Mouse (Mus musculus): ENCODE measurements around the gene Fabp6. TPM values are rescaled to one million over a fixed set of nuclear protein-coding genes. Genes with fewer than 3 reads are reported as not detected.

The Fabp6 gene
- total and polyA plus RNA-seq, 3 experiments: not detected

DNA sequence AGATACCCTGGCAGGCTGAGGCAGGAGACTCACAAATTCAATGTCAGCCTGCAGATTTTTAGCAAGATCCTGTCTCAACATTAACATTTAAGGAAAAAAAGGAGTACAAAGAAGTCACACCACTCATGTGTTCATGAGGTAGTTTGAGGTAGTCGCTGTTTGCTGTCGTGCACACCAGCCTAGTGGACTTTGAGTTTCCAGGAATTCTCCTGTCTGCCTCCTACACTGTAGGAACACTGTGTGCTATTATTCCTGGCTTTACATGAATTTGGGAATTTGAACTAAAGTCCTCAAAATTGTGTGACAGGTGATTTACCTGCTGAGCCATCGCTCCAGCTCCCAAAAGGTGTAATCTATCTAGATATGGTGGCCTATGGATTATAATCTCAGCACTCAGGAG, 37.1 kb upstream of the Fabp6 start:
- no peak for DNase-seq (ENCODE audit: low read depth, low spot score)
- H3K4me1 ChIP-seq (ENCODE audit: control insufficient read depth in 1 of 2, insufficient read depth in 2 of 2, low read length in 2 of 2): no peaks in the 10 kb centered on the region
- TF ChIP-seq ETS1 (IDR thresholded peaks at IDR 0.05; ENCODE audit: low read depth, low read length) (no peak), NELFE (IDR thresholded peaks at IDR 0.05; ENCODE audit: low read depth, low read length) (no peak), USF1 (IDR thresholded peaks at IDR 0.05; ENCODE audit: low read depth, low read length) (no peak), BHLHE40 (IDR thresholded peaks at IDR 0.05; ENCODE audit: borderline replicate concordance, low read depth, low read length) (no peak), ELF1 (IDR thresholded peaks at IDR 0.05; ENCODE audit: low read depth, low read length) (no peak), EP300 (IDR thresholded peaks at IDR 0.05; ENCODE audit: low read depth in 1 of 2, low read length in 2 of 2) (no peak), MAX (IDR thresholded peaks at IDR 0.05; ENCODE audit: low read length) (no peak), RAD21 (IDR thresholded peaks at IDR 0.05; ENCODE audit: low read depth, low read length) (no peak), USF2 (IDR thresholded peaks at IDR 0.05; ENCODE audit: borderline replicate concordance in 1 of 2, insufficient read depth in 1 of 2, low read depth in 1 of 2, low read length in 2 of 2) (no peak), JUND (IDR thresholded peaks at IDR 0.05; ENCODE audit: low read depth, low read length) (no peak), RCOR1 (IDR thresholded peaks at IDR 0.05; ENCODE audit: low read depth, low read length) (no peak), MYB (IDR thresholded peaks at IDR 0.05; ENCODE audit: low read depth, low read length) (no peak), MEF2A (IDR thresholded peaks at IDR 0.05; ENCODE audit: extremely low read depth, insufficient replicate concordance, low read depth, low read length, poor library complexity, severe bottlenecking) (no peak), MXI1 (IDR thresholded peaks at IDR 0.05; ENCODE audit: low read depth, low read length) (no peak), NRF1 (IDR thresholded peaks at IDR 0.05; ENCODE audit: insufficient read depth, low read depth, low read length, poor library complexity, severe bottlenecking) (no peak), HCFC1 (IDR thresholded peaks at IDR 0.05; ENCODE audit: low read depth, low read length) (no peak), ZMIZ1 (IDR thresholded peaks at IDR 0.05; ENCODE audit: low read depth, low read length) (no peak), UBTF (IDR thresholded peaks at IDR 0.05; ENCODE audit: borderline replicate concordance, insufficient read depth, low read depth, low read length) (no peak), MYC (IDR thresholded peaks at IDR 0.05; ENCODE audit: low read depth, low read length) (no peak), SIN3A (IDR thresholded peaks at IDR 0.05; ENCODE audit: low read length) (no peak)
- no peak overlapping the region for H3K9ac ChIP-seq (ENCODE audit: control insufficient read depth, low read depth, low read length, poor library complexity, severe bottlenecking)
- no peak overlapping the region for H3K4me3 ChIP-seq (ENCODE audit: control insufficient read depth in 1 of 2, insufficient read depth in 1 of 2, low read depth in 2 of 2, low read length in 2 of 2)
- H3K27ac ChIP-seq (ENCODE audit: control insufficient read depth, low read depth, low read length): no peak overlapping the region
- peaks cover 0 to 2% of the 10 kb centered on the region in 2 experiments; a peak in 2 of 4 replicates for H3K27me3 ChIP-seq (ENCODE audit: control insufficient read depth in 1 of 2, insufficient read depth in 2 of 2, low read length in 2 of 2)
- no peaks in the 10 kb centered on the region for H3K36me3 ChIP-seq (ENCODE audit: control insufficient read depth in 1 of 2, insufficient read depth in 2 of 2, low read length in 2 of 2)
- no peaks in the 10 kb centered on the region for H3K79me2 ChIP-seq (ENCODE audit: control insufficient read depth, insufficient read depth, low read length, poor library complexity)
- H3K9me3 ChIP-seq (replicated peaks; ENCODE audit: insufficient read depth, low read length): no peaks in the 10 kb centered on the region

DNA sequence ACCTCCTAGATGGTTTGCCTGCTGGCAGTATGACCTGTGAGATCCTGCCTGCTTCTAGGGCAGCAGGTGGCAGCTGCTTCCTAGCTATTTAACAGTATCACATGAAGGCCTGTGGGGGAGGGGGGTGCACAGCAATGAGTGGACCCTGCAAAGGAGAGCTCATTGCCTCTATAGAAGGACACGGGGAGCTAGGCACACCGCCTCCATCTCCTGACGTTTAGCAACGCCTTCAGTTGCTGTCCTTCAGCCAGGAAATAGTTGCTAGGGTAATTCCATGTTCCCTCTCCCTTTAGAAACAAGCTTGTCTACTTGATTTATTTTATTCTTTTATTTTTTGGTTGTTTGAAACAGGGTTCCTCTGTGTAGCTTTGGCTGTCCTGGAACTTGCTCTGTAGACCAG, 35.4 kb upstream of the Fabp6 start:
- Histone ChIP-seq H3K9me3 (replicated peaks; ENCODE audit: insufficient read depth, low read length) (no peaks in the 10 kb centered on the region), H3K4me3 (ENCODE audit: control insufficient read depth in 1 of 2, insufficient read depth in 1 of 2, low read depth in 2 of 2, low read length in 2 of 2) (no peak overlapping the region), H3K27me3 (ENCODE audit: control insufficient read depth in 1 of 2, insufficient read depth in 2 of 2, low read length in 2 of 2) (peaks cover 0 to 2% of the 10 kb centered on the region in 2 experiments; a peak in 2 of 4 replicates), H3K36me3 (ENCODE audit: control insufficient read depth in 1 of 2, insufficient read depth in 2 of 2, low read length in 2 of 2) (no peaks in the 10 kb centered on the region), H3K79me2 (ENCODE audit: control insufficient read depth, insufficient read depth, low read length, poor library complexity) (no peaks in the 10 kb centered on the region), H3K4me1 (ENCODE audit: control insufficient read depth in 1 of 2, insufficient read depth in 2 of 2, low read length in 2 of 2) (peaks cover 0 to 5% of the 10 kb centered on the region in 2 experiments; a peak in 1 of 4 replicates), H3K27ac (ENCODE audit: control insufficient read depth, low read depth, low read length) (no peak overlapping the region), H3K9ac (ENCODE audit: control insufficient read depth, low read depth, low read length, poor library complexity, severe bottlenecking) (no peak overlapping the region)
- no peak for TF ChIP-seq POLR2AphosphoS2 (IDR thresholded peaks at IDR 0.05; ENCODE audit: low read length)
- no peak for TF ChIP-seq NELFE (IDR thresholded peaks at IDR 0.05; ENCODE audit: low read depth, low read length)
- TF ChIP-seq MEF2A (IDR thresholded peaks at IDR 0.05; ENCODE audit: extremely low read depth, insufficient replicate concordance, low read depth, low read length, poor library complexity, severe bottlenecking): no peak
- TF ChIP-seq POLR2A (IDR thresholded peaks at IDR 0.05; ENCODE audit: control insufficient read depth in 1 of 2, insufficient read depth in 1 of 2, low read depth in 1 of 2, low read length in 2 of 2, poor library complexity in 1 of 2): no peak
- no peak for TF ChIP-seq RAD21 (IDR thresholded peaks at IDR 0.05; ENCODE audit: low read depth, low read length)
- no peak for TF ChIP-seq CHD2 (IDR thresholded peaks at IDR 0.05; ENCODE audit: low read length)
- TF ChIP-seq ELF1 (IDR thresholded peaks at IDR 0.05; ENCODE audit: low read depth, low read length): no peak
- no peak for TF ChIP-seq MYC (IDR thresholded peaks at IDR 0.05; ENCODE audit: low read depth, low read length)
- TF ChIP-seq ZC3H11A (IDR thresholded peaks at IDR 0.05; ENCODE audit: low read depth, low read length): no peak
- TF ChIP-seq SMC3 (IDR thresholded peaks at IDR 0.05; ENCODE audit: low read depth, low read length): no peak
- no peak for TF ChIP-seq GABPA (IDR thresholded peaks at IDR 0.05; ENCODE audit: low read depth, low read length)
- TF ChIP-seq USF2 (IDR thresholded peaks at IDR 0.05; ENCODE audit: borderline replicate concordance in 1 of 2, insufficient read depth in 1 of 2, low read depth in 1 of 2, low read length in 2 of 2): no peak
- no peak for TF ChIP-seq HCFC1 (IDR thresholded peaks at IDR 0.05; ENCODE audit: low read depth, low read length)
- TF ChIP-seq GATA1 (IDR thresholded peaks at IDR 0.05; ENCODE audit: low read depth, low read length): no peak
- TF ChIP-seq ZNF384 (IDR thresholded peaks at IDR 0.05; ENCODE audit: low read depth, low read length): no peak
- no peak for TF ChIP-seq EP300 (IDR thresholded peaks at IDR 0.05; ENCODE audit: low read depth in 1 of 2, low read length in 2 of 2)
- no peak for TF ChIP-seq MAZ (IDR thresholded peaks at IDR 0.05; ENCODE audit: low read depth, low read length)
- TF ChIP-seq TAL1 (IDR thresholded peaks at IDR 0.05; ENCODE audit: low read length): no peak
- no peak for TF ChIP-seq KAT2A (conservative IDR thresholded peaks at IDR 0.05; ENCODE audit: low read depth, low read length)
- no peak for DNase-seq (ENCODE audit: low read depth, low spot score)

Measured in MEL (cell line).